Mouse (Mus musculus) limb, embryonic 13.5 days (tissue): ENCODE results near the gene Ints1. TPM values are rescaled to one million over a fixed set of nuclear protein-coding genes. Genes with fewer than 3 reads are reported as not detected.
"Not testable (repeated sequence)": the region's sequence is repeated elsewhere in the genome, so short reads cannot be mapped to it uniquely, and the experiment has no call there.

Source experiments
- ATAC-seq: fragments of 200-750 bp; cut with Nextera tagmentation; 2 replicates; pipeline ENCODE4 v1.8.0; 2017; ENCODE audit warnings: low read depth, moderate number of reproducible peaks, moderate TSS enrichment; ENCODE audit not compliant: low FRiP score
- H3K27ac ChIP-seq: fragments of 300-500 bp; sonication (generic); 2 replicates; pipeline ENCODE4 v1.5.1; 2015; ENCODE audit warnings: inconsistent platforms, mild to moderate bottlenecking, moderate library complexity
- H3K27me3 ChIP-seq: fragments of 300-500 bp; sonication (generic); 2 replicates; pipeline ENCODE4 v1.6.1; 2015; ENCODE audit warnings: mild to moderate bottlenecking, inconsistent platforms
- H3K36me3 ChIP-seq: fragments of 300-500 bp; sonication (generic); 2 replicates; pipeline ENCODE4 v1.6.1; 2015; ENCODE audit warnings: inconsistent platforms, mild to moderate bottlenecking, moderate library complexity
- H3K4me1 ChIP-seq: fragments of 300-500 bp; sonication (generic); 2 replicates; pipeline ENCODE4 v1.6.1; 2015; ENCODE audit warnings: inconsistent platforms
- H3K4me2 ChIP-seq: fragments of 300-500 bp; sonication (generic); replicated peaks from 2 replicates; pipeline ENCODE4 v1.6.1; 2015; ENCODE audit warnings: inconsistent platforms, mild to moderate bottlenecking, moderate library complexity
- H3K4me3 ChIP-seq: fragments of 300-500 bp; sonication (generic); 2 replicates; pipeline ENCODE4 v1.5.1; 2015; ENCODE audit warnings: moderate library complexity, mild to moderate bottlenecking, inconsistent platforms
- H3K9ac ChIP-seq: fragments of 300-500 bp; sonication (generic); 2 replicates; pipeline ENCODE4 v1.6.1; 2015; ENCODE audit warnings: mild to moderate bottlenecking, inconsistent platforms
- H3K9me3 ChIP-seq: fragments of 300-500 bp; sonication (generic); 2 replicates; pipeline ENCODE4 v1.6.1; 2016; ENCODE audit warnings: inconsistent platforms
- WGBS: fragments of 180-500 bp; shearing (Covaris S2); methylation state at CpG from one replicate; pipeline ENCODE4 v1.1.7; 2015; 5-methylcytosine and 5-hydroxymethylcytosine counted together
- polyA plus RNA-seq: library from polyadenylated mRNA; unstranded; fragments of >200 nt; fragmentation: Nextera tagmentation; extraction: Ambion mirVana; gene quantifications from 2 replicates; pipeline ENCODE4 v1.2.1, GENCODE M21; 2015

The Ints1 gene
- polyA plus RNA-seq, 1 experiment from 2014 or later: 29.2 TPM

GRCm38 (mm10) chr5:139745771-139746170 is 29.7 kb downstream of the Ints1 start:
- no peaks in the 10 kb centered on the region for H3K9me3 ChIP-seq
- no peak overlapping the region for H3K27ac ChIP-seq
- H3K27me3 ChIP-seq: no peaks in the 10 kb centered on the region
- peak; percentile 76 for ATAC-seq
- H3K4me2 ChIP-seq: no peak overlapping the region
- no peak overlapping the region for H3K4me3 ChIP-seq
- WGBS: 0% methylated on average over 3 of the region's 3 CpGs
- H3K4me1 ChIP-seq: no peaks in the 10 kb centered on the region
- H3K36me3 ChIP-seq: peaks cover 9% of the 10 kb centered on the region
- H3K9ac ChIP-seq: peak overlapping the region; percentile 43

GRCm38 (mm10) chr5:139742640-139743039 is 32.8 kb downstream of the Ints1 start:
- WGBS: 49% methylated on average over 3 of the region's 3 CpGs
- H3K9ac ChIP-seq, ATAC-seq, H3K4me1 ChIP-seq, H3K27ac ChIP-seq, H3K27me3 ChIP-seq, H3K4me3 ChIP-seq, H3K36me3 ChIP-seq, H3K9me3 ChIP-seq, H3K4me2 ChIP-seq: not testable (repeated sequence)

- Histone ChIP-seq H3K9me3 (no peaks in the 10 kb centered on the region), H3K4me1 (peaks cover 29% of the 10 kb centered on the region), H3K27ac (no peak overlapping the region), H3K36me3 (no peaks in the 10 kb centered on the region), H3K27me3 (no peaks in the 10 kb centered on the region), H3K4me2 (no peak overlapping the region), H3K9ac (no peak overlapping the region), H3K4me3 (no peak overlapping the region)
- WGBS: 67% methylated on average over 7 of the region's 7 CpGs
- no peak for ATAC-seq
Measured at GRCm38 (mm10) chr5:139738592-139739315, 36.7 kb downstream of the Ints1 start.

GRCm38 (mm10) chr5:139737841-139738591 is 37.5 kb downstream of the Ints1 start:
- no peak overlapping the region for H3K4me3 ChIP-seq
- no peaks in the 10 kb centered on the region for H3K27me3 ChIP-seq
- H3K9ac ChIP-seq: no peak overlapping the region

GRCm38 (mm10) chr5:139736504-139736940 is 39.0 kb downstream of the Ints1 start:
- H3K4me3 ChIP-seq: peak overlapping the region; percentile 57
- WGBS: 11% methylated on average over 10 of the region's 10 CpGs
- no peaks in the 10 kb centered on the region for H3K27me3 ChIP-seq
- H3K4me2 ChIP-seq: peak overlapping the region; percentile 98
- peak overlapping the region; percentile 6; the same call in 1 of the 2 replicates for H3K27ac ChIP-seq
- no peak overlapping the region for H3K9ac ChIP-seq
- ATAC-seq: peak; percentile 48; the same call in 1 of the 2 replicates
- H3K36me3 ChIP-seq: no peaks in the 10 kb centered on the region
- peaks cover 45% of the 10 kb centered on the region for H3K4me1 ChIP-seq
- H3K9me3 ChIP-seq: no peaks in the 10 kb centered on the region

More at GRCm38 (mm10) chr5:139737841-139738591, 37.5 kb downstream of the Ints1 start:
- Histone ChIP-seq H3K36me3 (no peaks in the 10 kb centered on the region), H3K9me3 (no peaks in the 10 kb centered on the region), H3K4me1 (peaks cover 36% of the 10 kb centered on the region), H3K27ac (no peak overlapping the region), H3K4me2 (no peak overlapping the region)
- ATAC-seq: no peak
- WGBS: 76% methylated on average over 14 of the region's 14 CpGs

GRCm38 (mm10) chr5:139735677-139736503 is 39.6 kb downstream of the Ints1 start, which contains the start of gene Micall2:
TSS of gene Micall2 (minus strand) at chr5:139736336.
- Histone ChIP-seq H3K9me3 (no peaks in the 10 kb centered on the region), H3K36me3 (no peaks in the 10 kb centered on the region), H3K4me1 (peaks cover 52% of the 10 kb centered on the region), H3K4me3 (peak within 1 kb of the TSS; percentile 57), H3K27me3 (no peaks in the 10 kb centered on the region), H3K9ac (peak within 1 kb of the TSS; percentile 72), H3K27ac (peak within 1 kb of the TSS; percentile 28; the same call in 1 of the 2 replicates), H3K4me2 (peak within 1 kb of the TSS; percentile 98)
- WGBS: 4% methylated on average over 50 of the region's 50 CpGs
- ATAC-seq: peak; percentile 95

GRCm38 (mm10) chr5:139734746-139735145 is 40.7 kb downstream of the Ints1 start:
- ATAC-seq: no peak
- Histone ChIP-seq H3K9me3 (no peaks in the 10 kb centered on the region), H3K27ac (no peak overlapping the region), H3K27me3 (no peaks in the 10 kb centered on the region), H3K36me3 (no peaks in the 10 kb centered on the region), H3K4me1 (peaks cover 63% of the 10 kb centered on the region), H3K4me3 (peak overlapping the region; percentile 57), H3K4me2 (peak overlapping the region; percentile 98), H3K9ac (no peak overlapping the region)
- WGBS: 75% methylated on average over 7 of the region's 7 CpGs

GRCm38 (mm10) chr5:139734016-139734415 is 41.5 kb downstream of the Ints1 start:
- no peaks in the 10 kb centered on the region for H3K9me3 ChIP-seq
- no peaks in the 10 kb centered on the region for H3K36me3 ChIP-seq
- no peaks in the 10 kb centered on the region for H3K27me3 ChIP-seq
- no peak overlapping the region for H3K4me2 ChIP-seq
- H3K4me3 ChIP-seq: no peak overlapping the region
- 72% methylated on average over 3 of the region's 3 CpGs for WGBS
- H3K4me1 ChIP-seq: peaks cover 65% of the 10 kb centered on the region
- no peak overlapping the region for H3K27ac ChIP-seq
- no peak for ATAC-seq
- H3K9ac ChIP-seq: no peak overlapping the region

GRCm38 (mm10) chr5:139732634-139733107 is 42.8 kb downstream of the Ints1 start:
- H3K4me1 ChIP-seq: peaks cover 65% of the 10 kb centered on the region
- no peaks in the 10 kb centered on the region for H3K36me3 ChIP-seq
- H3K9ac ChIP-seq: peak overlapping the region; percentile 25; the same call in 1 of the 2 replicates
- H3K27me3 ChIP-seq: no peaks in the 10 kb centered on the region
- no peaks in the 10 kb centered on the region for H3K9me3 ChIP-seq
- H3K4me2 ChIP-seq: peak overlapping the region; percentile 31
- no peak overlapping the region for H3K4me3 ChIP-seq
- WGBS: 41% methylated on average over 11 of the region's 11 CpGs
- ATAC-seq: no peak
- H3K27ac ChIP-seq: peak overlapping the region; percentile 33

- Histone ChIP-seq H3K4me3 (no peak overlapping the region), H3K4me2 (peak overlapping the region; percentile 39), H3K36me3 (no peaks in the 10 kb centered on the region), H3K27me3 (no peaks in the 10 kb centered on the region), H3K27ac (peak overlapping the region; percentile 79), H3K4me1 (peaks cover 56% of the 10 kb centered on the region), H3K9ac (peak overlapping the region; percentile 55), H3K9me3 (no peaks in the 10 kb centered on the region)
- 12% methylated on average over 8 of the region's 8 CpGs for WGBS
- ATAC-seq: no peak
Measured at GRCm38 (mm10) chr5:139730712-139731486, 44.6 kb downstream of the Ints1 start.

GRCm38 (mm10) chr5:139727261-139727660 is 48.2 kb downstream of the Ints1 start:
- H3K4me1 ChIP-seq: peaks cover 36% of the 10 kb centered on the region
- 85% methylated on average over 11 of the region's 11 CpGs for WGBS
- no peak overlapping the region for H3K4me2 ChIP-seq
- H3K27me3 ChIP-seq: no peaks in the 10 kb centered on the region
- no peak overlapping the region for H3K4me3 ChIP-seq
- no peaks in the 10 kb centered on the region for H3K36me3 ChIP-seq
- H3K9me3 ChIP-seq: no peaks in the 10 kb centered on the region
- no peak overlapping the region for H3K9ac ChIP-seq
- no peak for ATAC-seq
- H3K27ac ChIP-seq: no peak overlapping the region
